Mouse (Mus musculus) neutrophil, adult 83 days (primary cell): ENCODE data around the gene Wdr62. TPM values are rescaled to one million over a fixed set of nuclear protein-coding genes. Genes with fewer than 3 reads are reported as not detected.

ENCODE experiments used
- total RNA-seq, 2 experiments: library from RNA; stranded (reverse); gene quantifications; one replicate each; pipeline ENCODE4 v1.2.4; 2023

Wdr62 gene
- total RNA-seq, result 10 to 100 TPM; 15.1 to 21.7 TPM

GRCm38 (mm10) chr7:30279951-30280669 is at the start of gene Wdr62, which contains the start of gene Thap8:
TSS of gene Wdr62 (minus strand) at chr7:30280419.
TSS of gene Thap8 (plus strand) at chr7:30280094.

GRCm38 (mm10) chr7:30323795-30324194 is 43.6 kb upstream of the Wdr62 start, which contains the start of gene Sdhaf1:
TSS of gene Sdhaf1 (minus strand) at chr7:30323895.

GRCm38 (mm10) chr7:30321539-30322284 is 41.5 kb upstream of the Wdr62 start, which contains the start of gene E130208F15Rik:
TSS of gene E130208F15Rik (plus strand) at chr7:30321740.

GRCm38 (mm10) chr7:30314721-30315155 is 34.5 kb upstream of the Wdr62 start, which contains the start of gene Syne4:
TSS of gene Syne4 (plus strand) at chr7:30314807.

GRCm38 (mm10) chr7:30308076-30309005 is 28.1 kb upstream of the Wdr62 start, which contains the start of gene Alkbh6:
TSS of gene Alkbh6 (plus strand) at chr7:30308717.

GRCm38 (mm10) chr7:30291215-30292131 is 11.3 kb upstream of the Wdr62 start, which contains the start of gene Clip3:
TSS of gene Clip3 (plus strand) at chr7:30291728.

DNA sequence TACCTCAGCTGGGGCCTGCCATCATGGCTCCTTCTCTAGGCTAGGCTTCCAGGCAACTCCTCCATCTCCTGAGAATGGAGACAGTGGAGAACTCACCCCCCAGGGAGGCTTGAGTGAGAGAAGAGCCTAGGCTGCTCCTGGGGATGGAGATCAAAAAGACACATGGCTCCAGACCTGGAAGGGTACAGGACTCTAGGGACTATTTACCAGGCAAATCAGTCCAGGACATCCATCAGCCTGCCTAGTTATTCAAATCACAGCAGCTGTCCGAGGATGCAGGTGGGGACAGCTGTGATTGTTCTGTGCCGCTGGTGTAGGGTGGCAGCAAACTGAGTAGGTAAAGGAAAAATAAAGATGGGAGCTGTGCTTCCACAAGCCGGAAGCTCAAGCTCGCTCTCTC is 44.6 kb downstream of the Wdr62 start, which contains the start of gene Ovol3:
Ovol3 (minus strand) TSS at position 101 of the 400 bp plus-strand sequence.

GRCm38 (mm10) chr7:30231669-30232454 is 48.4 kb downstream of the Wdr62 start, which contains the start of the genes Polr2i and Tbcb:
TSS of gene Polr2i (plus strand) at chr7:30231948.
TSS of gene Tbcb (minus strand) at chr7:30232272.

DNA sequence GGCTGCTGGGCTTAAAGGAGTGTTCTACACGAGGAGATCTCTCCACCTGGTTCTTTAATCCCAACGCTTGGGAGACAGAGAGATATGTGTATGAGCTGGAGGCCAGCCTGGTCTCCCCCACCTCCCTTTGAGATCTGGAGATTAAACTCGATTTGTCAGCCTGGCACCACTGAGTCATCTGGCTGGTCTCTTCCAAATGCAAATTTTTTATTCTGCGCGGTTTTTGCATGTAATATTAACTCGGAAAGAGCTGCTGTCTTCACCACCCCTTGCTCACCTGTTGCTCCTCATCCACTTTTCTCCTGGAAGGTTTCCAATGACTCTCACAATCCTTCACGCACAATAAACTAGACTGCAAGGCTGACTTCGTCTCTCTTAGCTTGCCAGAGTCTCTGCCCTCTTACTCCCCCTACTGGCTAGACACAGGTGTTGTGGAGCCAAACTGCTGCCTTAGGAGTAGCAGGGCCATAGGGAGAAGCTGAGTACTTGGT is 81.7 kb downstream of the Wdr62 start, which contains the start of gene Capns1:
Capns1 (minus strand) TSS at position 331 of the 491 bp plus-strand sequence.

Other genes starting within 250 kb of the Wdr62 start
- gene Zfp14, start 229.0 kb downstream of the Wdr62 start, total RNA-seq, result under 1 TPM; 0.57 to 0.61 TPM
- gene Zfp82, start 207.5 kb downstream of the Wdr62 start, total RNA-seq, result under 1 TPM; 0.75 to 0.86 TPM
- not detected for gene Gm26920, start 190.0 kb downstream of the Wdr62 start, total RNA-seq
- 1 to 10 TPM in 1 of 2 experiments, under 1 TPM in 1; 0.92 to 1.0 TPM for gene Zfp566, start 189.9 kb downstream of the Wdr62 start, total RNA-seq
- 10 to 100 TPM in 1 of 2 experiments, 1 to 10 TPM in 1; 7.2 to 10.1 TPM for gene Zfp260, start 185.6 kb downstream of the Wdr62 start, total RNA-seq
- gene Zfp382, start 158.5 kb downstream of the Wdr62 start, total RNA-seq, result 1 to 10 TPM; 7.1 to 9.1 TPM
- gene Zfp146, start 110.7 kb downstream of the Wdr62 start, total RNA-seq, result 10 to 100 TPM; 14.2 to 16.0 TPM
- 1 to 10 TPM in 1 of 2 experiments, not detected in 1; 1.4 TPM for gene Cox7a1, start 96.3 kb downstream of the Wdr62 start, total RNA-seq
- 100 to 1,000 TPM; 216 to 218 TPM for gene Capns1, start 81.6 kb downstream of the Wdr62 start, total RNA-seq
- gene Polr2i, start 48.5 kb downstream of the Wdr62 start, total RNA-seq, result 10 to 100 TPM; 29.7 to 30.5 TPM
- 10 to 100 TPM; 47.2 to 53.8 TPM for gene Tbcb, start 48.1 kb downstream of the Wdr62 start, total RNA-seq
- gene Ovol3, start 44.7 kb downstream of the Wdr62 start, total RNA-seq, result not detected
- 1 to 10 TPM; 1.0 to 1.1 TPM for gene Thap8, start 325 bp downstream of the Wdr62 start, total RNA-seq
- gene Clip3, start 11.3 kb upstream of the Wdr62 start, total RNA-seq, result not detected
- 10 to 100 TPM; 11.1 to 13.8 TPM for gene Alkbh6, start 28.3 kb upstream of the Wdr62 start, total RNA-seq
- gene Syne4, start 34.4 kb upstream of the Wdr62 start, total RNA-seq, result under 1 TPM in 1 of 2 experiments, not detected in 1; 0.77 TPM
- gene E130208F15Rik, start 41.3 kb upstream of the Wdr62 start, total RNA-seq, result under 1 TPM; 0.31 to 0.33 TPM
- 1 to 10 TPM; 2.0 to 3.4 TPM for gene Sdhaf1, start 43.5 kb upstream of the Wdr62 start, total RNA-seq
- not detected for gene Lrfn3, start 82.4 kb upstream of the Wdr62 start, total RNA-seq
- gene Tyrobp, start 133.3 kb upstream of the Wdr62 start, total RNA-seq, result 1,000 to 10,000 TPM; 1,969 to 2,032 TPM
- 100 to 1,000 TPM; 116 to 124 TPM for gene Hcst, start 139.4 kb upstream of the Wdr62 start, total RNA-seq
- gene Nfkbid, start 141.3 kb upstream of the Wdr62 start, total RNA-seq, result 10 to 100 TPM; 61.7 to 67.0 TPM
- gene Aplp1, start 165.1 kb upstream of the Wdr62 start, total RNA-seq, result under 1 TPM in 1 of 2 experiments, not detected in 1; 0.35 TPM
- not detected for gene Kirrel2, start 177.3 kb upstream of the Wdr62 start, total RNA-seq
- not detected for gene Nphs1, start 177.9 kb upstream of the Wdr62 start, total RNA-seq
- not detected for gene Prodh2, start 213.2 kb upstream of the Wdr62 start, total RNA-seq